In the genomic region with DNA sequence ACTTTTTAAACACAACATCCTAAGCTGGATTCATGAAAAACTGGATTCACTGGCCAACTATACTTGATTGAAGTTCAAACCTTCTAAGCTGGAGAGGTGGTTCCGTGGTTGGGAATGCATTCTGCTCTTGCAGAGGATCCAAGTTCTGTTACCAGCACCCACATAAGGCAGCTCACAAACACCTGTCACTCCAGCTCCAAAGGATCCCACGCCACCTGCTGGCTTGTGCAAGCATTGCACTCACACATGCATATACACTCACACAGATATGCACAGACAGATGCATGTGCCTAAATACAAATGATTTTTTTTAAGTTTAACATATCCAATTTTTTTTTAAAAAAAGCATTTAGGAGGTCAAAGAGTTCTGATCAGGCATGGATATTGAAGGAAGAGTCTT, we compare ENCODE assay signal across 19 mouse cellular contexts. TPM values are rescaled to one million over a fixed set of nuclear protein-coding genes. Genes with fewer than 3 reads are reported as not detected.
DNase-seq lines count a peak whose midpoint lies in the region; ATAC-seq and TF ChIP-seq lines count a peak whose summit lies in the region.
"Had no signal": no experiment of that assay in that cellular context is flagged by ENCODE, and none has a peak within 500 bp of the region (broad histone marks: within the 10 kb centered on the region; RNA-seq: fewer than 3 reads in every experiment).

No protein-coding gene starts in this region.

- no peak for ATAC-seq in midbrain, postnatal 0 days (ENCODE audit: low FRiP score)
- no peak for ATAC-seq in midbrain, embryonic 11.5 days (ENCODE audit: low FRiP score)
- ATAC-seq: intestine, embryonic 15.5 days had no signal

- no peak overlapping the region for H3K4me2 ChIP-seq in midbrain, postnatal 0 days (ENCODE audit: low read depth, low read length, poor library complexity, severe bottlenecking)
- H3K4me2 ChIP-seq in midbrain, embryonic 11.5 days = no peak overlapping the region
- H3K4me2 ChIP-seq: heart, embryonic 12.5 days; hindbrain, embryonic 12.5 days; intestine, embryonic 15.5 days; limb, embryonic 12.5 days; liver, embryonic 15.5 days had no signal

- H3K9ac ChIP-seq in midbrain, postnatal 0 days (replicated peaks; ENCODE audit: low read length, poor library complexity, severe bottlenecking) = no peak overlapping the region
- H3K9ac ChIP-seq in midbrain, embryonic 11.5 days (ENCODE audit: low read length) = no peak overlapping the region
- H3K9ac ChIP-seq: heart, embryonic 12.5 days; hindbrain, embryonic 12.5 days; intestine, embryonic 15.5 days; limb, embryonic 12.5 days; liver, embryonic 15.5 days had no signal

- no peak overlapping the region for H3K27ac ChIP-seq in kidney, adult 2 months (ENCODE audit: insufficient read depth, low read depth, low read length)
- no peak overlapping the region for H3K27ac ChIP-seq in midbrain, postnatal 0 days (ENCODE audit: low read depth, low read length)
- H3K27ac ChIP-seq in midbrain, embryonic 11.5 days (ENCODE audit: low read depth, low read length) = no peak overlapping the region
- H3K27ac ChIP-seq: forebrain, embryonic 10.5 days; gastrocnemius, adult 2 months; hindbrain, embryonic 12.5 days; intestine, embryonic 15.5 days; limb, embryonic 12.5 days; liver, embryonic 15.5 days had no signal

- H3K36me3 ChIP-seq in kidney, adult 2 months (ENCODE audit: control insufficient read depth, insufficient read depth, low read length) = no peaks in the 10 kb centered on the region
- no peaks in the 10 kb centered on the region for H3K36me3 ChIP-seq in midbrain, postnatal 0 days (ENCODE audit: insufficient read depth, low read length)
- no peaks in the 10 kb centered on the region for H3K36me3 ChIP-seq in midbrain, embryonic 11.5 days (ENCODE audit: control insufficient read depth, insufficient read depth, low read length)
- H3K36me3 ChIP-seq: forebrain, embryonic 10.5 days; heart, embryonic 12.5 days; hindbrain, embryonic 12.5 days; intestine, embryonic 15.5 days; limb, embryonic 12.5 days; liver, embryonic 15.5 days had no signal

- H3K4me3 ChIP-seq in kidney, adult 2 months (ENCODE audit: insufficient read depth, low read depth, low read length) = no peak overlapping the region
- no peak overlapping the region for H3K4me3 ChIP-seq in midbrain, postnatal 0 days (ENCODE audit: low read depth, low read length)
- no peak overlapping the region for H3K4me3 ChIP-seq in midbrain, embryonic 11.5 days (ENCODE audit: low read depth, low read length)
- H3K4me3 ChIP-seq: forebrain, embryonic 10.5 days; gastrocnemius, adult 2 months; heart, embryonic 12.5 days; hindbrain, embryonic 12.5 days; intestine, embryonic 15.5 days; limb, embryonic 12.5 days; liver, embryonic 15.5 days had no signal

- H3K9me3 ChIP-seq in midbrain, postnatal 0 days (ENCODE audit: low read length) = no peaks in the 10 kb centered on the region
- H3K9me3 ChIP-seq in midbrain, embryonic 11.5 days (ENCODE audit: control insufficient read depth, low read length) = no peaks in the 10 kb centered on the region
- H3K9me3 ChIP-seq: intestine, embryonic 15.5 days had no signal

- 68% methylated on average over 2 of the region's 2 CpGs for WGBS in kidney, adult 2 months
- 79% methylated on average over 2 of the region's 2 CpGs for WGBS in midbrain, postnatal 0 days
- WGBS in midbrain, embryonic 11.5 days = 87% methylated on average over 2 of the region's 2 CpGs

- H3K27me3 ChIP-seq in kidney, adult 2 months (replicated peaks; ENCODE audit: control insufficient read depth, insufficient read depth, low read length) = no peaks in the 10 kb centered on the region
- H3K27me3 ChIP-seq in midbrain, postnatal 0 days (ENCODE audit: insufficient read depth, low read length) = no peaks in the 10 kb centered on the region
- H3K27me3 ChIP-seq in midbrain, embryonic 11.5 days (ENCODE audit: control insufficient read depth, insufficient read depth, low read length) = no peaks in the 10 kb centered on the region
- H3K27me3 ChIP-seq: heart, embryonic 12.5 days; hindbrain, embryonic 12.5 days; intestine, embryonic 15.5 days; liver, embryonic 15.5 days had no signal

- no peak for DNase-seq in kidney, adult 2 months
- no peak for DNase-seq in kidney, postnatal 14 days
- DNase-seq in midbrain, postnatal 0 days (ENCODE audit: low spot score) = no peak
- no peak for DNase-seq in midbrain, embryonic 11.5 days (ENCODE audit: low spot score, missing footprints)
- DNase-seq in ZHBTc4 (ENCODE audit: low read depth, low spot score) = peak; percentile 46
- no peak for DNase-seq in left cerebral cortex, adult 18-20 months (ENCODE audit: low spot score in 2 of 2)
- no peak for DNase-seq in thymus, postnatal 10 days (ENCODE audit: low spot score in 2 of 2)
- DNase-seq: cerebellum, adult 8-10 months; gastrocnemius, adult 2 months; heart, postnatal 14 days; kidney, postnatal 10 days; lung, postnatal 4 days had no signal

- no peaks in the 10 kb centered on the region for H3K4me1 ChIP-seq in kidney, adult 2 months (ENCODE audit: control insufficient read depth, insufficient read depth, low read length)
- no peaks in the 10 kb centered on the region for H3K4me1 ChIP-seq in midbrain, postnatal 0 days (ENCODE audit: insufficient read depth, low read length)
- no peaks in the 10 kb centered on the region for H3K4me1 ChIP-seq in midbrain, embryonic 11.5 days (ENCODE audit: control insufficient read depth, insufficient read depth, low read length)
- H3K4me1 ChIP-seq: forebrain, embryonic 10.5 days; heart, embryonic 12.5 days; hindbrain, embryonic 12.5 days; intestine, embryonic 15.5 days; limb, embryonic 12.5 days; liver, embryonic 15.5 days had no signal

- TF ChIP-seq CTCF in kidney, adult 2 months (conservative IDR thresholded peaks at IDR 0.05; ENCODE audit: insufficient read depth, insufficient read length, low read depth, low read length) = 0 out of 2 replicates have a peak, but pooled peaks have one; percentile 5
- TF ChIP-seq CTCF in midbrain, postnatal 0 days (IDR thresholded peaks at IDR 0.05) = peak; percentile 33

- no peak for TF ChIP-seq POLR2A in kidney, adult 2 months (IDR thresholded peaks at IDR 0.05; ENCODE audit: low read depth, low read length)

RNA-seq across cellular contexts. Expression of gene Dio3, which starts 55.7 kb away (rescaled TPM):
- polyA plus RNA-seq in kidney, adult 2 months (2012; rRNA removed) = 0.43 and 0.50 TPM in 2 replicates
- total RNA-seq in midbrain, postnatal 0 days (2014; rRNA removed) = 2.7 and 3.1 TPM in 2 replicates
- polyA plus RNA-seq in midbrain, postnatal 0 days (2015; fragmentation: Nextera tagmentation; extraction: Ambion mirVana) = 1.2 and 1.8 TPM in 2 replicates
- polyA plus RNA-seq in midbrain, embryonic 11.5 days (2014; fragmentation: Nextera tagmentation; extraction: Ambion mirVana) = not detected in 2 replicates
- 1 to 10 TPM; 1.7 to 4.0 TPM for total RNA-seq in left cerebral cortex, adult 18-20 months (2021)
- total RNA-seq: heart, postnatal 14 days had no signal
- polyA plus RNA-seq: C2C12 had no signal
